Mouse (Mus musculus): Measurements from ENCODE around the gene Limd1. TPM values are rescaled to one million over a fixed set of nuclear protein-coding genes. Genes with fewer than 3 reads are reported as not detected.

The Limd1 gene
- polyA plus RNA-seq (2012; fragmentation: generic; extraction: Trizol): 10 to 100 TPM in 1 of 2 experiments, 1 to 10 TPM in 1; 7.7 to 21.0 TPM

DNA sequence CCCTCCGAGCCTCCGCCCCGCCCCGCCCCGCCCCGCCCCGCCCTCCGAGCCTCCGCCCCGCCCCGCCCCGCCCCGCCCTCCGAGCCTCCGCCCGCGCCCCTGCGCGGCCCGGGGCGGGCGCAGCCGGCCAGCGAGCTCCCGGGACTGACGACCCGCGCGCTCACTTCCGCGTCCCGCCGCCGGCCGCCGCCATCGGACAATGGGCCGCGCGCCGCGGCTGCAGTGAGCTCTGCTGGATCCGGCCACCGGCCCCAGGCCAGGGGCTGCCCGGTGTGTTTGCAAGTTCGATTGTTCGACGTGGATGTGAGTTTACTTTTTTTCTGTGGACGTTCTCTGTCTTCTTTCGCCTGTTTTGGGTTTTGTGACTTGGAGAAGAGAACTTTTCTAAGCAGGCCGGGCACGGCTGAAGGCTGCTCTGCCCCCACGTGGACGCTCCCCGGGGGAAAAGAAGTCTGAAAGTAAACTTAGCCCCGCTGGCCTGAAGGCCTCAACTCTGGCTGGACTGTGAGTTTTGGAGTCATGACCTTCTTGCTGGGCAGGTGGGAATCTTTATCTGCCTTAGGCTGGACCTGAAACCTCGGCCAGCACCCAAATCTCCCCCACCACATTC, at the start of gene Limd1:
Limd1 (plus strand) TSS at position 121 of the 610 bp plus-strand sequence.

DNA sequence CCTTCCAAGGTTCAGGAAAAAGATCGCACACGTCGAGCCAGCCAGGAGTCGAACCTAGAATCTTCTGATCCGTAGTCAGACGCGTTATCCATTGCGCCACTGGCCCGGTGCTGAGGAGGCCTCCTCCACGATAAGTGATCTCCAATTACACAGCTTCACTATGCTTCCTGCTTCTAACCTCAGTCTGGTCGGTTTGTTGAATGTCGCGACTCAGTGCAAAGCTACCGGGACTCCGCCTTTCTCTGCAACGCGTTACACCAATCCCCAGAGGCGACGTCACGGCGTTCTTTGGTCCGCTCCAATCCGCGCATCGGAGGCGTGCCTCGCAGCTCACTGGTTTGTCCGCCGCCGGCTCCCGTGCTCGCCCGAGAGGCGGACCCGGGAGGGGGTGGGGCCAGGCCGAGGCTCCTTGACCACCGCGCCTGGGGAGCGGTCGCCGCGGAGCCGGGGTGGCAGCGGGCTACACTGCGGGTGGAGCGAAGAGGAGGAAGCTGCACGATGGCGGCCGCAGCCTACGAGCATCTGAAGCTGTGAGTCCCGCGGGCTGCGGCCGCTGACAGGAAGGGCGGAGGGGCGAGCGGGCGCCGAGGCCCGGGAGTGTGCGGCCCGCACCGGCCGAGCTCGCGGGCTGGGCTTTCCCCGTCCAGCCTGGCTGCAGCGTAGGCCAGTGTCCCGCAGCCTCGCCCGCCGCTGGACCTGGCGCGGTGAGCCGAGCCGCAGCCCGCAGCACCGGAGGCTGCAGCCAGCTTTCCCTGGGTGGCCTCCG, 51.1 kb downstream of the Limd1 start, which contains the start of gene Sacm1l:
Sacm1l (plus strand) TSS at position 368 of the 766 bp plus-strand sequence.

Other genes starting within 250 kb of the Limd1 start
- 10 to 100 TPM in 1 of 2 experiments, 1 to 10 TPM in 1; 8.1 to 20.3 TPM for gene Tmem158, start 217.9 kb upstream of the Limd1 start, polyA plus RNA-seq (2012; fragmentation: generic; extraction: Trizol)
- gene Lars2, start 111.8 kb upstream of the Limd1 start, polyA plus RNA-seq (2012; fragmentation: generic; extraction: Trizol): 1,000 to 10,000 TPM in 1 of 2 experiments, 100 to 1,000 TPM in 1; 898 to 1,505 TPM
- 1 to 10 TPM in 1 of 2 experiments, under 1 TPM in 1; 0.46 to 5.9 TPM for gene Sacm1l, start 51.1 kb downstream of the Limd1 start, polyA plus RNA-seq (2012; fragmentation: generic; extraction: Trizol)
- under 1 TPM; 0.01 to 0.07 TPM for gene Slc6a20b, start 153.9 kb downstream of the Limd1 start, polyA plus RNA-seq (2012; fragmentation: generic; extraction: Trizol)
- gene Ccr9, start 199.7 kb downstream of the Limd1 start, polyA plus RNA-seq (2012; fragmentation: generic; extraction: Trizol): under 1 TPM in 1 of 2 experiments, not detected in 1; 0.02 TPM
- gene Slc6a20a, start 200.2 kb downstream of the Limd1 start, polyA plus RNA-seq (2012; fragmentation: generic; extraction: Trizol): not detected
- gene Lztfl1, start 239.0 kb downstream of the Limd1 start, polyA plus RNA-seq (2012; fragmentation: generic; extraction: Trizol): 1 to 10 TPM in 1 of 2 experiments, under 1 TPM in 1; 0.21 to 4.5 TPM